Mouse (Mus musculus): ENCODE measurements around the gene Shld2.

Gene Shld2

DNA sequence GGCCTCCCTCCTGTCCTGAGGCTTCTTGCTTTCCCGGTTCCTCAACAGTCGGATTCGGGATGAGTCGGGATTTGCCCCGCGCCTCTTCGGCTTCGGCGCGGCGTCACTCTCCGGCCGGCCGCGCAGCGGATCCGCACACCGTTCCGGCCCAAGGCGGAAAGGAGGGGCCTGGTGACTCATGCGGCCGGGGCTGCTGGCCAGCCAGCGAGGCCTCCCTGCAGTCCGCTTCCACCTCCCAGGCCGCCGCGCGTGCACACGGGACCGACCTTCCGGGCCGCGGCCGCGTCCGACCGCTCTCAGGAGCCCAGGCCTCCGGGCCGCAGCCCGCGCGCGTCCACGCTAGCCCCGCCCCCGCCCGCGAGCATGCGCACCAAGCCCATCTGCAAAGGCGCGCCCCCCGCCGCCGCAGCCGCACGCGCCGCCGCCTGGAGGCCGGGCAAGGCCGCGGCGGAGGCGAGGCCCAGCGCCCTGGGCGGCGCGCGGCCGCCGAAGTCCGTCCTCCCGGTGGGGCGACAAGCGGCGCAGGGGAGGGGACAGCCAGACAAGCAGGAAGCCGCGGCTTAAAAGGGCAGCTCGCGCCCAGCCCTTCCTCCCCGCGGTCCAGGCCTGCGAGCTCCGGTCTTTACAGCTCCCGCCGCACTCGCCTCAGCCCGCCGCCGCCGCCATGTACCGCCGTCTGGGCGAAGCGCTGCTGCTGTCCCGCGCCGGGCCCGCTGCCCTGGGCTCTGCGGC is at the start of gene Shld2, which contains the start of gene Glud1:
Gene Shld2 (minus strand): TSS at position 260 of the 732 bp plus-strand sequence.
Gene Glud1 (plus strand): TSS at position 494 of the 732 bp plus-strand sequence.
- DNase-seq (ENCODE audit: low spot score in 2 of 2): peak; percentile 94 to 97

DNA sequence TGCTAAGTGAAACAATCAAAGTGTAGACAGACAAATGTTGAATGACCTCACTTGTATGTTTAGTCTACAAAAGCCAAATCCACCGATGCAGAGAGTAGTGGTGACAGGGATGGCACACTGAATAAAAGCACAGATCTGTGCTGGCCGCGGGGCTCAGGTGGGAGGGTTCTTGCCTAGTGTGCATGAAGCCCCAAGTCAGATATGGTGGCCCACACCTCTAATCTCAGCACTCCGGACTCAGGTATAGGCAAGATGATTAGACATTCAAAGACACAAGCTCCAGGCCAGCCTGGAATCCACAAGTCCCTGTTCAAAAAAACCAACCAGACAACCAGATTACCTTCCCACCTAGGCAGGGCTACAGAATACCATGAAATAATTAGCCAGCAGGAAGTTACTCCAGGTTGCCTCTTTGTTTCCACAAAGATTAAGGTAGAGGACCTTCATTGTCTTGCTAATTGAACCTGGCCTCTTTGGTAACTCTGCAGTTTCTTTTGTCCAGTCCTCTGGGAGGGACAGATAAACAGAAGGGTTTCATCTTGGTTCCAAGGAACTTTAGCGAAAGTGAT is 49.5 kb upstream of the Shld2 start:
- DNase-seq (ENCODE audit: low spot score in 2 of 2): no peak

DNA sequence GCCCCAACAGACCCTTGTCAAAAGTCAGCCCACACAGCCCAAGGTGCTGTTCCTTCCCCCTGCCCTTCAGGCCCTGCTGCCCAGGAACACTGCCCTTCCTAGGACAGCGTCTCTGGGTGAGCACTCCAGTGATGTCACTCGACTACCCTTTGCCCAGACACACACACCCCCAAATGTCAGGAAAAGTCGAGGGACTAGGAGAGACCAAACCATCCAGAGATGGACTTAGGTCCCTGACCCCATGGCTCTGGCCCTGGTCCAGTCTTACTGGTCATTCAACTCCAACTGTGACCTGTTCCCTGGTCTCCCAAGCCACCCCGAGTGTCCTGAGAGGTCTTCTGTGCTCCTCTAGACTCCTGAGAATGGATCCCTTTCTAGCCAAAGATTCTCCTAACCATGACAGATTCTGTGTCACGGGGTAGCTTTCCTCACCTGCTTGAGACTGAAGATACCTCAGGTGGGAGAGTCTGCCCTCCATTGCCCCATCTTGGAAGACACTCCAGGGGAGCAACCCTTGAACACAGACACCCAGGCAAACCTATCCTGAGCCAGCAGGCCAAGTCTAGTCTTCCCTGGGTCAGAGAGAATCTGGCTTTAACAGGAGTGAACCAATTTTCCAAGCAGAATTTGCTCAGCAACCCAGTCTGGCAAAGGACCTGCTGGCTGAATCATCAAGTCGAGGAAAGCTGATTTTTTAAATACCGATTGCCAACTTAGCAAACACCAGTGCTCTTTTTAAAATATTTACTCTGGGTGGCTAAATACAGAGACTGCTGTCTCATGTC is 47.6 kb upstream of the Shld2 start:
- DNase-seq (ENCODE audit: low spot score in 2 of 2): no peak

DNA sequence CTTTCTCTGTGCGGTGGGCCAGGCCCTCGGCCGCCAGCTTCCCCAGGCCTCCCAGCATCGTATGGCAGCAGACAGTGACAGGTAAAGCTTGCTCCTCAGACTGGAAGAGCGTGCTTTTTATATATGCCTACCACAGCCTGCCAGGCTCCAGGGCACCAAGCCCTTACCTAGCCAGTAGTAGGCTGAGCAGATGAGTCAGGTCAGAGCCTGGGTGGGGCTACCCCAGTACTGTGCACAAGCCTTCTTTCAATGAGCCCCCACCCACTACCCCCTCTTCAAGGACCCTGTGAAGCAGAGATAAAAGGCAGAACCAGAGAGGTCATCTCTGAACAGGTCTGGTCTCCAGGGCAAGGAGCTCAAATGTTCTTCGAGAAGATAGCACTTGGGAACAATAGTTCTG is 45.0 kb upstream of the Shld2 start, which contains the start of gene Fam25c:
Gene Fam25c (minus strand): TSS at position 133 of the 400 bp plus-strand sequence.
- DNase-seq (ENCODE audit: low spot score in 2 of 2): no peak

DNA sequence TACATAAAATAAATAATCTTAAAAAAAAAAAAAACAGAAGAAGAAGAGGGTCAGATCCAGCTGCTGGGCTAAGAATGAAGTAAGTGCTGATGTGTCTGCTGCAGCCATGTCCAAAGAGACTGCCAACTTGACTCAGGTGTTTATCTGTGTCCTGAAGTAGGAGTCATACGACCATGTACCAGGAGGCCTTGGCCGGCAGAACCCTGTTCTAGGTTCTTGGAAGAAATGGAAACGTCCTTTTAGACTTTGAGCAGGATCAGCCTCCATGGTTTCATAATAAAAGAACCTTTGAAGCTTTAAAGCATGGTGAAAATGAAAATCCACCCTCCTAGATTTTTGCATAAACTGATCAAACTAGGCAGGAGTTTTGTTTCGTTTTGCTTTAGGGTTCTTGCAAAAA is 44.2 kb upstream of the Shld2 start:
- no peak for DNase-seq (ENCODE audit: low spot score in 2 of 2)

DNA sequence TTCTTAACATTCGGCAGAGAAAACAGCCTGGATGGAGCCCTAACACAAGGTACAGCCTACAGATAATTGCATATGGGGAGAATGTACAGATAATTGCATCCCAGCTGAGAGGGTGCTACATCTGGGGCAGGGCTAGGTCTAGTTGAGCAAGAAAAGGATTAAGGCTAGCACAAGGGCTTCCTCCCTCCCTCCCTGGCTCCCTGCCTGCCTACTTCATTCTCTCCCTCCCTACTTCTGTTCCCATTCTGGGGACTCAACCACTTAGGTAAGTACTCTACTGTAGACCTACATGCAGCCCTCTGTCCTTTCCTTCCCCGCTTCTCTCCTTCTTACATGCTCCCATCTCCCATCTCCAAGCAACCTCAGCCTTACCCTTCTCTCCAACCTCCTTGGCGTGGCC is 43.0 kb upstream of the Shld2 start:
- no peak for DNase-seq (ENCODE audit: low spot score in 2 of 2)

DNA sequence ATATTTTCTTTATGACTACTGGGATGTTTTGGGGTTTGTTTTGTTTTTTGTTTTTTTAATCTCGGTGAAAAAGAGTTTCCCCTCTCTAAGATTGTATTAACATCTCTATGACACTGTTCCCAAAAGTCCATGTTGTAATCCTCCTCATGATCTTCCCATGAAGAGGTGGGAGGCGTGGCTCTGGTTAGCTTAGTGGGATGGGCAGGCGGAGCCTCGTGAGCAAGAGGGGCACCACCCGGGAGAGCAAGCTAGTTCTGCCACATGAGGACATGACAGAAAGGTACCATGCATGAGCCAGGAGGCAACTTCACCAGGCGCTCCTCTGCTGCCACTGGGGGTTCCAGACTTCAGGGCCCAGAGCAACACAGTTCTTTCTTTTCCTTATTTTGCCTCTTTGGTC is 42.2 kb upstream of the Shld2 start:
- DNase-seq (ENCODE audit: low spot score in 2 of 2): no peak

DNA sequence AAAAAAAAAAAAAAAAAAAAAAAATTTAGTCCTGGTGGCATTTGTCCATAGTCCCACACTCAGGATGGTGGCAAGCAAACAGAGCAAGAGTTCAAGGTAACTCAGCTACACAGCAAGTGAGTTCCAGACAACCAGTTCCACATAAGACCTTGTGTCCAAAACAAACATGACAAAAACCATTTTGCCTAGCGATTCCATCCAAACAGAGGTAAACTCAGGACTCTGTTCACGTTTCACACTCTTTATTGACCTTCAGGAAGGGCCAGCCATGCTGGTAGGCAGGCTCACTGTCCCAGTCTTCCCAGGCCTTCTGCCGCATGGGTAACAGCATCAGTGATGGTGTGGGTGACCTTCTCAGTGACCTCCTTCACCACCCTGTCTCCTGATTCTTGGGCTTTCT is 41.4 kb upstream of the Shld2 start:
- no peak for DNase-seq (ENCODE audit: low spot score in 2 of 2)

DNA sequence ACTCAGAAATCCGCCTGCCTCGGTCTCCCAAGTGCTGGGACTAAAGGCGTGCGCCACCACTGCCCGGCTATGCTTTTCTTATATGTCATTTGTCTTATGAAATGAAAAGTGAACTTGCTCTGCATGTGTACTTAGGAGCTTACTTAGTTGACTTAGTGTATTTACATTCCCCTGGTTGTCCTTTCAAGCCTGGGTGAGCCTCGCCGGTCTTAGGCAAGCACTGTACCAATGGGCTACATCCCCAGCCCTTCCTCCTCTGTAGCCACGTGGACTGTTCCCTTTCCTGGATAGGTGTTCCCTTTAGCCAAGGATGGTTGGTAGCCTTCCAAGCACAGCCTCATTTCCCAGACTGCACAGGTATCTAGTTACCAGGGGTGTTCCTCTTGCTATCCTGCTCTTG is 38.7 kb upstream of the Shld2 start:
- no peak for DNase-seq (ENCODE audit: low spot score in 2 of 2)

DNA sequence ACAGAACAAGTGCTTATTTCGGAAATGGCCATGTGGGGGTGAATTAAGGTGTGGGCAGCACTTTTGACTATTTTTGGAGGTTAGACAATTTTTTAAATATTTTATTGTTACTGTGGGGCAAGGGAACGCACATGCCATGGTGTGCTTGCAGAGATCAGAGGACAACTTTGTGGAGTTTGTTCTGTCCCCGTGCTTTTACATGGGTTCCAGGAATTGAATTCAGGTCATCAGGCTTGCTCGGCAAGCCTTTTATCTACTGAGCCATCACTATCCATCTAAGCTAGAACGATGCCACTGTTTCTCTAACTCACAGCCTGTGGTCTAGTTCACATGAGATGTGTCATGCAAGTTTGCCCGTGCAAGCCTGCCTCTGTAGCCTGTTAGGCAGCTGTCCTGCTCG is 38.0 kb upstream of the Shld2 start:
- no peak for DNase-seq (ENCODE audit: low spot score in 2 of 2)

DNA sequence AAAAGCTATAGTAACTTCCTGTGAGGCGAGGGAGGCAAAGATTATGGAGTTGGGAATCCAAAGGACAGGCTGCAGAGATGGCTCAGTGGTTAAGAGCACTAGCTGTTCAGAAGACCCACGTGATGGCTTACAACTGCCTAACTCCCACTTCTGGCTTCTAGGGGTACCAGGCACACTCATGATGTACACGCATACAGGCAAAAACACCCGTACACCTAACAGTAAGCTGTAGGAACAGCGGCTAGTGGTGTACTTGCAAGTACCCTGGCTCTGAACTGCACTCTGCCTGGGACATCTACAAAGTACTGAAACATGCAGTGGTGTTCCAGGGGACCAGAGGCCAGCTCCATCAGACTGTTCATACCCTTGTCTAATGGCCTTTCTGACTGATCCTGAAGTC is 36.8 kb upstream of the Shld2 start:
- DNase-seq (ENCODE audit: low spot score in 2 of 2): no peak

DNA sequence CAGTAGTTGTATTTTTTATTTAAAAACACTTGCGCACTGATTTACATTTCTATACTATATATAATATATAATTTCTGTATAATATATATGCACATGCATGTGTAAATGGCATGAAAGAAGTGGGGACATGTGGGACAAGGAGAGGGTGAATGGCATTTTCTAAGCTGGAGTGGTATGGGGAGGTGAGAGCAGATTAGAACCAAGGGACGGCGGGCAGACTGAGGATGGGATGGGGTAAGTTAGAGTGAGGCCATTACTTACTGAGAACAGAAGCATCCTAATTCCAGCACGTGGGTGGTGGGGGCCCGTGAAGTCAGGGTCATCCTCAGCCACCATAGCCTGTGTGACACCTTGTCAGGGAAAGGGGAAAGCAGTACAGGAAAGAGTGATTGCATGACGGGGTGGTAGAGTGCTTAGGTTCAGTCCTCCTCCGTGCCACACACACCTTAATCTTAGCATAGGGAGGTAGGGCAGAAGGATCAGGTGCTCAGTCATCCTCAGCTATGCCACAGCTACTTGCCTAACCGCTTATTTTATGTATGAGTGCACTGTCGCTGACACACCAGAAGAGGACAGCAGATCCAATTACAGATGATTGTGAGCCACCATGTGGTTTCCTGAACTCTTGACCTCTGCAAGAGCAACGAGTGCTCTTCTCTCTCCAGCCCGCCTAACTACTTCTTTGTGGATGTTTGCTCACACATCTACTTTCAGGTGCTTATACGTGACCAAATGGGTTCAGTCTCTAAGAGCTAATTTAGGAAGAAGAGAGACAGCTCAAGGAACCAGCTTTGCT is 35.7 kb upstream of the Shld2 start:
- no peak for DNase-seq (ENCODE audit: low spot score in 2 of 2)

DNA sequence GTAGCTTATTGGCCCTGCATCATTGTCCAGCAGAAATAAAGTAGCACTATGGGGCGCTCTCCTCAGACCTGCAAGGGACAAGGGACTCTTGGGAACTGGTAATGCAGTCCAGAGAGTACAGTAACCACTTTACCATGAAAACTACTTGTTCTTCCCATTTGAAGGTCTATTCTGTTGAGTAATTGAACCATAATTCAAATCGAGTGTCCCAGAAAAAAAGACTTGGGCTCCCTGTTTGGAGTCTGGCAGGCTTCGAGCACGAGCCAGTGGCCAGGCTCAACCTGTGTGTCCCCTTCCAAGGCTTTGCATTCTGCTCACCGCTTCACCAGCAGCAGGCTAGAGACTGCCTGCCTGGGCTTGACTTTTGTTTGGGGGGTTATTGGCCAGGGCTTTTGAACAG is 34.1 kb upstream of the Shld2 start:
- no peak for DNase-seq (ENCODE audit: low spot score in 2 of 2)

DNA sequence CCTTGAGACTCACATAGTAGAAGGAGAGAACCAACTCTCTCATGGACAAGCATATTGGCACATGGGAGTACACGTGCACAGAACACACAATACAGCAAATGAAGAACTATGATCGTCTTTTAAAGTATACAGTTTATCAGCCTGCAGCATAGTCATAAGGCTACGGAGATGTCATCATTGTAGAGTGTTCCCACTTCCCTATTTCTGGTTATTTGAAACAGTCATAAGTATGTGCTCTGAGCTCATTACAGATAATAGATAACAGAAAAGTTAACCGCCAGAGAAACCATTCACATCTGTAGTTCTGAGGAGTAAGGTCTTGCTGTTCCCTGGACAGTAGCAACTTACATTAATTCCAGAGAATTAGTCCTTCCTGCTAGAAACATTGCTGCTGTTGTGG is 32.8 kb upstream of the Shld2 start:
- no peak for DNase-seq (ENCODE audit: low spot score in 2 of 2)

DNA sequence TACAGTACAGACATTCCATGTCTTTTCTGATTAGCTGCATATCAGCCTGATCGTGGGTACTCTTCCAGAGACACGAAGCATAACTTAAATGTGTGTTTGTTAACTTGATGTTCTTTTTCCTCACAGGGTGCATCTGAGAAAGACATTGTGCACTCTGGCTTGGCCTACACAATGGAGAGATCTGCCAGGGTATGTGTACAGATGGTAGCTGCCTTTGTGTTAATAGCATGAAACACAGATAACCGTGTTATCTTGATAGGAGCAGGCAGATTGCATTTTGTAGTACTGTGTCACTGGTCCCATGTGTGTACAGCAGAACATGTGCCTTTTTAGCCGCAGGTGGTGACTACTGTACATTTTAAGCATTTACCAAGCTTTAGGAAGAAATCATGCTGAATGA is 31.7 kb upstream of the Shld2 start:
- DNase-seq (ENCODE audit: low spot score in 2 of 2): no peak

DNA sequence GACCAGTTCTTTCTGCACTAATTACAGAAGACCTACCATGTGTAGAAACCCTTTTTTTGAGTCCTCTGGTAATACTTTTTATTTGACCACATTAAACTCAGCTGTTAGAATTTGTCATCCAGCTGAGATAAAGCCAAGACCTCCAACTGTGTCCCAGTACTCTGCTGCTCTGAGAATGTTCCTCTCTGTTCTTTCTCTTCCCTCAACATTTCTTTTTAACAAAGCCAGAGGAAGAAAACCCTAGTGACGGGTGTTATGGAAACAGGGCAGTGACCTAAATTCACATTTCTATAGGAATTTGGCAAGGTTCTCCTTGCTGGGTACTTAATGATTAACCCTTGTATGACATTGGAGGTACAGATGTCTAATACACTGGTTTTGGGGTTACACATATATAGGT is 29.2 kb upstream of the Shld2 start:
- no peak for DNase-seq (ENCODE audit: low spot score in 2 of 2)

DNA sequence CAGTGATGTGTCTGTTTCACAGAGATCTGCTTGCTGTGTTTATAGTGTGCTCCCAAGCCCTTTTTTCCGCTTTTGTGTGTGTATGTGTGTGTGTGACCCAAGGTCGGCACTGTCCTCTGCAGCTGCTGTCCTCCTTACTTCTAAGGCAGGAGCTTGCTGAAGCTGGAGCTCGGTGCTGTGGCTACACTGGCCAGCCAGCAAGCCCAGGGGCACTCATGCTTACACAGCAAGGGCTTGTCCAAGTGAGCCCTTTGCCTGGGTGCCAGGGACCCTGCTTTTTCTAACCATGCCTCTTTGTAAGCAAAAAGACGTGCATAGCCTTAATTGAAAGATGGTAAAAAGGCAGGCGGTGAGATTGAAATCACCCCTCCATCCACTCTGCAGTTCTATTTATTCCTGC is 22.2 kb upstream of the Shld2 start:
- no peak for DNase-seq (ENCODE audit: low spot score in 2 of 2)

DNA sequence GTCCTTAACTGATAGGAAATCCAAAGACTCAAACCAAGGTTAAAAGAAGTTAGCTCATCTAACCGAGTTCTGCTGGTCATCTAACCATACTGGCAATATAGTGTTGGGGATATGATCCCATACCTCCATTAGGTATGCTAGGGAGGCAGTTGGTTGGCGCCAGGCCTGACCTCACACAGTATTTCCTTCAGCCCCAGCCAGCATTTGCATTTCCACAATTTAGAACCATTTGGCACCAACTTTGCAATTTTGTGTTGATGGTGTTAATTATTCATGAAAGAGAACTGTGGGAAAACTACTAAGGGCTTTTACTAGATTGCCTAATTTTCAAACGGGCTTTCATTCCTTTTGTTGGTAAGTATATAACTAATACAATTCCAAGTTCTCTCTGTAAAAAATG is 21.6 kb upstream of the Shld2 start:
- DNase-seq (ENCODE audit: low spot score in 2 of 2): no peak

DNA sequence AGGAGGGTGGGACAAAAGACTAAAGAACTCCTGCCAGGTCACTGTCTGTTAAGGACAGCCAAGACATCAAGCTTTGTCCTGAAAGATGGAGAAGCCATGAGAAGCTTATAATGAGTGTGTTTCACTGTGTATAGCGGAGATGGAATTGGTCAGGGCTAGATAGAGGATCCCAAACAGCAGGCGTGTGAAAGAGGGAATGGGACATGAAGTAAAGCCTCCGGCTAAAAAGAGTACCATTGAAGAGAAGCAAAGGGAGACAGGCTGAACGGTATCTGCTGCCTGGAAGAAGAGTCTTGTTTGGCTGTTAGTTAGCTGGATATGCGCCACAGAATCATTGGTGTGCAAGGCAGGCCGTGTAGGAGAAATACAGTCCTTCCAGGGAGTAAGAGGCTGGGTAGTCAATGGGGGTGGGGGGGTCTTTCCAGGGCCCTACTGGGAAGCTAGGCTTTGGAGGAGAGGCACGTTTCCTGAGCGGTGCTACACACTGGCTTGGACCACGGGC is 20.4 kb upstream of the Shld2 start:
- DNase-seq (ENCODE audit: low spot score in 2 of 2): no peak

DNA sequence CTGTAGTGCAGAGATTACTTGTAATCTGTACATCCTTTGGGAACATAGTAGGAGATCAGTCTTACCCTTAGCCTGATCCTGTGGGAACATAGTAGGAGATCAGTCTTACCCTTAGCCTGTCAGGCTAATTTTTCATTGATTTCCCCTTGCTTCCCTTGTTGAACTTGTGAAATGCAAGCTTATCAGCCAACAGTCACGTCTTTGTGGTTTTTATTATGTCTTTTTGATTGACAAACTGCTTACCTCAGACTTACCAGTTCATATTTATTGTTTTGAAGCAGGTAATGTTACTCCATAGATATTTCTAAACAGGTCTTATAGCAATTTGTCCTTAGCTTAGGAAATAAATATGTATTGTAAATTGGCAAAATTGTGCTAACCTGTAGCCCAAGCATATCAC is 17.3 kb upstream of the Shld2 start:
- no peak for DNase-seq (ENCODE audit: low spot score in 2 of 2)

DNA sequence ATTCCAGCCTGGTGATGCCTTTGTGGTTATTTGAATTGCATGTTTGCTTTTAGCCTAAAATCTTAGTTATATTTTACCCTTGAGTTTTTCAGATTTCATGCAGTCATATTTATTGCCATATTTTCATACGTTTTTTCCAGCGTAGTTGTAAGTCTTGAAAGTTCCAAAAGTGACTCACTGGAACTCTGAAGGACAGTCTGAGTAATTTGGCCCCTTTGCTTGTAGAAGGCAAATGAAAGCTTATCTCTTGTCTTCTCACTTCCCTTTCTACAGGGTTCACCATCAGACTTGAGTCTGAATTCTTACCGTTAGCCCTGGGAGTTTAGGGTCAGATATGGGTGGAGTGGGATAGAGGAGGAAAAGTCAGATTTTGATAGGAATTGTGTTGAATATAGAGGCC is 16.3 kb upstream of the Shld2 start:
- no peak for DNase-seq (ENCODE audit: low spot score in 2 of 2)

DNA sequence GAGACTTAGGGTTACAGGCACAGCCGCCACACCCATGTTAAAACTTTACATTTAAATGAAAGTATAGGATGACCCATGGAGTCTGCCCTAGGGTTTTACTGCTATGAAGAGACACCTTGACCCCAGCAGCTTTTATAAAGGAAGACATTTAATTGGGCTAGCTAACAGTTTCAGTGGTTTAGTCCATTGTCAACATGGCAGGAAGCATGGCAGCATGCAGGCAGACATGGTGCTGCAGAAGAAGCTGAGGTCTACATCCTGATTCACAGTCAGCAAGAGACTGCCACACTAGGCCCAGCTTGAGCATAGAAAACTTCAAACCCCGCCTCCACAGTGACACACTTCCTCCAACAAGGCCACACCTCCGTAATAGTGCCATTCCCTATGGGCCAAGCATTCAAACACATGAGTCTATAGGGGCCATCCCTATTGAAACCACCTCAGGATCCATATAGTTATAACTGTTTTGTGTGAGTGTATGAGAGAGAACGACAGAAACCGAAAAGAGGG is 13.3 kb upstream of the Shld2 start:
- DNase-seq (ENCODE audit: low spot score in 2 of 2): no peak
